Mouse (Mus musculus) liver, postnatal 0 days (tissue): Measurements from ENCODE around the gene Stk38.

Experiments used
- CTCF ChIP-seq: sonication (generic); IDR thresholded peaks from 2 replicates; pipeline ENCODE4 v1.5.1; 2016; ENCODE audit warnings: antibody characterized with exemption, low read depth
- EP300 ChIP-seq: IDR thresholded peaks from 2 replicates; pipeline ENCODE4 v1.6.1; 2016; ENCODE audit warnings: antibody characterized with exemption, low read depth, mild to moderate bottlenecking

DNA sequence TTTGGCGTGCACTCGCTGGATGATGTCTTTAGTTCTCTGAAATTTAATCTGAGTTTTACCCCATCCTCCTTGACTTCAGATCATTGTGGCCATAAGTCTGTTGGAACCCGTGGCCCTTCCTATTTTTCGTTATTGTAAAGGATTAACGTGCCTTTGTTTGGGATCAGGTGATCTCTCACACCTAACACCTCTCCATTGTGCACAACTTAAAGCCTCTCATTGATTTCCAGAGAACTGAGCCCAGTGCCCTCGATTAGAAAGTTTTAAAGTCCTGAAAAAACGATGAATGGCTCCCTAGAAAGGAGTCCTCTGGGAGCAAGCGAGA is 493 bp upstream of the Stk38 start:
- TF ChIP-seq CTCF (no peak), EP300 (no peak)
